In the genomic region with DNA sequence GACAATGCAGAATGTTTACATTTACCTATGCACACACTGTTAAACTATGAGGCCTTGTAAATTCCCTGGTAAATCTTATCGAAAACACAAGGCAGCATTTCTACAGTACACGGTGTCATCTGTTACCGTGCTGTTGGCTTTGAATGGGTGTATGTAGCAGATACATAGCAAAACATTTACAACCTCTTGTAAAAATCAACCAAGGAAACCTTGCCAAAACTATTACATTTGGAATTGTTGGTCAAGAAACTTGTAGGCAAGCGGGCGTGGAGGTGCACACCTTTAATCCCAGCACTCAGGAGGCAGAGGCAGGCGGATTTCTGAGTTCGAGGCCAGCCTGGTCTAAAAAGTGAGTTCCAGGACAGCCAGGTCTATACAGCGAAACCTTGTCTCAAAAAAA, we compare ENCODE assay signal across 18 mouse cellular contexts.
"Had no signal": no experiment of that assay in that cellular context is flagged by ENCODE, and none has a peak within 500 bp of the region (broad histone marks: within the 10 kb centered on the region; RNA-seq: fewer than 3 reads in every experiment).

No protein-coding gene starts in this region.

- H3K4me2 ChIP-seq: lung, embryonic 14.5 days; midbrain, embryonic 12.5 days; neural tube, embryonic 13.5 days; neural tube, embryonic 15.5 days had no signal

- H3K27me3 ChIP-seq: midbrain, embryonic 12.5 days; neural tube, embryonic 13.5 days; neural tube, embryonic 15.5 days had no signal

- H3K4me3 ChIP-seq: midbrain, embryonic 10.5 days; midbrain, embryonic 12.5 days; myocyte; neural tube, embryonic 13.5 days; neural tube, embryonic 15.5 days had no signal

- H3K27ac ChIP-seq: midbrain, embryonic 10.5 days; midbrain, embryonic 12.5 days; neural tube, embryonic 13.5 days; neural tube, embryonic 15.5 days had no signal

- H3K4me1 ChIP-seq: midbrain, embryonic 10.5 days; midbrain, embryonic 12.5 days; neural tube, embryonic 13.5 days; neural tube, embryonic 15.5 days had no signal

- H3K9ac ChIP-seq: lung, embryonic 14.5 days; midbrain, embryonic 12.5 days; neural tube, embryonic 13.5 days; neural tube, embryonic 15.5 days had no signal

- DNase-seq: lung, embryonic 14.5 days; lung, postnatal 10 days; lung, postnatal 4 days; midbrain, embryonic 14.5 days; retina, postnatal 1 day; right cerebral cortex, adult 18-20 months; right cerebral cortex, postnatal 25 days; right cerebral cortex, postnatal 4 days; spleen, adult 18-20 months; thymus, adult 18-20 months; thymus, postnatal 14 days; thymus, postnatal 36 days had no signal

- H3K9me3 ChIP-seq: midbrain, embryonic 10.5 days; midbrain, embryonic 12.5 days; neural tube, embryonic 13.5 days; neural tube, embryonic 15.5 days had no signal

- ATAC-seq: midbrain, embryonic 16.5 days had no signal

- H3K36me3 ChIP-seq: midbrain, embryonic 10.5 days; midbrain, embryonic 12.5 days; neural tube, embryonic 13.5 days; neural tube, embryonic 15.5 days had no signal
